Mouse (Mus musculus): ENCODE measurements around the gene Plgrkt. TPM values are rescaled to one million over a fixed set of nuclear protein-coding genes. Genes with fewer than 3 reads are reported as not detected.

The Plgrkt gene
- polyA plus RNA-seq (2017; shearing (Covaris generic)): 100 to 1,000 TPM; 267 to 277 TPM

GRCm38 (mm10) chr19:29366969-29367622 lies at the start of gene Plgrkt, which contains the start of gene Cd274:
TSS of gene Plgrkt (minus strand) at chr19:29367390.
TSS of gene Cd274 (plus strand) at chr19:29367455.

GRCm38 (mm10) chr19:29410619-29411018 lies 43.4 kb upstream of the Plgrkt start, which contains the start of gene Pdcd1lg2:
TSS of gene Pdcd1lg2 (plus strand) at chr19:29410919.

GRCm38 (mm10) chr19:29334068-29334745 lies 33.0 kb downstream of the Plgrkt start, which contains the start of gene Rln1:
TSS of gene Rln1 (minus strand) at chr19:29334670.

GRCm38 (mm10) chr19:29325053-29325851 lies 41.9 kb downstream of the Plgrkt start, which contains the start of gene Insl6:
TSS of gene Insl6 (minus strand) at chr19:29325356.

Other genes with a start within 250 kb of the Plgrkt start
- gene Jak2, start 115.6 kb downstream of the Plgrkt start, polyA plus RNA-seq (2017; shearing (Covaris generic)): 10 to 100 TPM; 92.2 to 97.1 TPM
- gene Insl6, start 42.0 kb downstream of the Plgrkt start, polyA plus RNA-seq (2017; shearing (Covaris generic)): 10 to 100 TPM; 15.6 to 24.1 TPM
- gene Rln1, start 32.7 kb downstream of the Plgrkt start, polyA plus RNA-seq (2017; shearing (Covaris generic)): under 1 TPM; 0.07 to 0.13 TPM
- gene Cd274, start 65 bp upstream of the Plgrkt start, polyA plus RNA-seq (2017; shearing (Covaris generic)): 10 to 100 TPM; 40.5 to 51.2 TPM
- 10 to 100 TPM; 13.1 to 24.8 TPM for gene Pdcd1lg2, start 43.5 kb upstream of the Plgrkt start, polyA plus RNA-seq (2017; shearing (Covaris generic))
- 1 to 10 TPM; 8.6 to 9.4 TPM for gene Ric1, start 154.9 kb upstream of the Plgrkt start, polyA plus RNA-seq (2017; shearing (Covaris generic))

All from inflammation-experienced regulatory T-cells (primary cell).